Mouse (Mus musculus): ENCODE results near the gene Ppp1r37.

Ppp1r37 gene

GRCm38 (mm10) chr7:19569647-19570046 lies 6.8 kb upstream of the Ppp1r37 start:
- no peak for DNase-seq (ENCODE audit: low read depth)

DNA sequence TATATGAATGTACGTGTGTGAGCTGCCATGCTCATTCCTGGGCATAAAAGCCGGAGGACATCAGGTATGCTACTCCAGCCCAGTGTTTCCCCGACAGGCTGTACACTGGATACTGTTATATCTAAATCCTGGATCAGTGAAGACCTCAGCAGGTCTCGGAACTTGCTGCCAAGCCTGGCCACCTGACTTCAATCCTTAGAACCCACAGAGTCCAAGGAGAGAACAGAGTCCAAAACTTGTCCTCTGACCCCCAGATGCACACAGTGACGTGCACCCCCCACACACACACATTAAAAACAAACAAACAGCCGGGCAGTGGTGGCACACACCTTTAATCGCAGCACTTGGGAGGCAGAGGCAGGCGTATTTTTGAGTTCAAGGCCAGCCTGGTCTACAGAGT lies 4.5 kb upstream of the Ppp1r37 start:
- no peak for DNase-seq (ENCODE audit: low read depth)

DNA sequence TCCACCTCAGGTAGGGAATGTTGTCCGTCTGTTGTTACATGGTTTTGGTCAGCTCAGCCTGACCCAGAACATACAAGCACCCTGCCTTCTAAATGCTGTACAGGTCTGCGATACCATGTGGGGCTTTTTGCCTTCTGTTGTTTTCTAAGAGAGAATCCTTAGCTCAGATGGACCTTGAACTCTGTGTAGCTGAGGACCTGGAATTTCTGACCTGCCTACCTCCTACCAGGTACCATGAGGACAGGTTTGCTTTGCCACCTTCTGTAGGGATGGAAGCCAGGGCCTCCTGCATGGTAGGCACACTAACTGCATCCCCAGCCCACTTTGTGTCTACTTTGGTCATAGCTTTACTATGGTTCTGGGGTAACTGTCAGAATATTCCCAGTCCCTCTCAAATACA lies 2.9 kb upstream of the Ppp1r37 start:
- no peak for DNase-seq (ENCODE audit: low read depth)

- DNase-seq (ENCODE audit: low read depth), result no peak
Measured at GRCm38 (mm10) chr7:19564455-19564854, 1.6 kb upstream of the Ppp1r37 start.

DNA sequence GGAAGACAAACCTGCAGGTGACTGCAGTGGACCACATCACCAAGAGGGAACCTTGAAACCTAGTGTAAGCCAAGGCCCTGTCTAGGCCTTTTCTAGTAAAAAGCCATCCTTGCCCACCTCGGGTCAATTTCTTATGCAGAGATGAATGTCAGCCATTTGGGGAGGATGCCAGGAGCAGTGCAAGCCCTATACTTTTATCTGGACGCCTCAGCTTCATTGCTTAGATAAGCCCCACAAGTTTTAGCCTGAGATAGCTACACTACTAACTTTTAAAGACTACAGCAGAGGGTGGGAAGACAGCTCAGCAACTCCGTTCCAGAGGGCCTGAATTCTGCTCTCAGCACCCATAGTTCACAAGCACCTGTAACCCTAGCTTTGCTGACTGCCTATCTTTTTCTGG lies 1.0 kb upstream of the Ppp1r37 start:
- DNase-seq (ENCODE audit: low read depth), result peak; percentile 83

DNA sequence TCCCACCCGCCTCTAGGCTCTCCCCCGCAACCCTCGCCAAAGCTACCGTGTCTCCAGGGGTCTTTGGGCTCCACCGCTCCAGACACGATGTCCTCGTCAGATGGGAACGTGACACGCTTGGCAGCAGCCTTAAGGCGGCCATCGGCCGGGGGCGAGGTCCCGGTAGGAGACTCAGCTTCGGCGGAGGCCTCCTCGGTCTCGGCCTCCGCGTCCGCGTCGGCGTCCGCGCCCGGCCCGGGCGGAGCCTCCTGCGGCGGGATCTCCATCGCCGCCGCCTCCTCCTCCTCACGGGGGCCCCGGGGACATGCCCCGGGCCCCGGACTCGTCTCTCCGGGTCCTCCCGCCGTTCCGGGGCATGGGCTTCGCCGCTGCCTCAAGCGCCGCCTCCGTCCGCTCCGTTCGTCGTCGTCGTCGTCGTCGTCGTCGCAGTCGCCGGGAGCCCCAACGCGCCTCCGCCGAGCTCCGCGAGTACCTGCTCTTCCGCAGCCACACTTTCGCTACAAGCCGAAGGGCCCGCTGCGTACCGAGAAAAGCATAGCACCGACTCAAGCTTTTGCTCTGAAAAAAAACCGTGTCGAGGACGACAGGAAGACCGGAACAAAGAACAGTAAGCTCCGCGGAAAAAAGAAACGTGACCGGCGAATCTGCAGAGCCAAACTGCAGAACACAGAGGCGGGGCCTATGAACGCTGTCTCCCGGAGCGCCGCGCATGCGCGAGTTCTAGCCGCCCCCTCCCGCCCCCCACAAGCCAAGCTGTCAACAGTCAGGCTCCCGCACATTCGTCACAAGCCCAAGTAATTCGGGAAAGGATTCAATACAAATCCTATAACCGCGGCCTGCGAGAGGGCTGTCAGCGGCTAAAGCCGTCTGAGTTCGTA lies 872 bp downstream of the Ppp1r37 start:
- peak; percentile 90 for DNase-seq (ENCODE audit: low read depth)

- DNase-seq (ENCODE audit: low read depth), result no peak
Measured at GRCm38 (mm10) chr7:19561431-19561764, 1.5 kb downstream of the Ppp1r37 start.

GRCm38 (mm10) chr7:19560491-19561260 lies 2.2 kb downstream of the Ppp1r37 start:
- no peak for DNase-seq (ENCODE audit: low read depth)

DNA sequence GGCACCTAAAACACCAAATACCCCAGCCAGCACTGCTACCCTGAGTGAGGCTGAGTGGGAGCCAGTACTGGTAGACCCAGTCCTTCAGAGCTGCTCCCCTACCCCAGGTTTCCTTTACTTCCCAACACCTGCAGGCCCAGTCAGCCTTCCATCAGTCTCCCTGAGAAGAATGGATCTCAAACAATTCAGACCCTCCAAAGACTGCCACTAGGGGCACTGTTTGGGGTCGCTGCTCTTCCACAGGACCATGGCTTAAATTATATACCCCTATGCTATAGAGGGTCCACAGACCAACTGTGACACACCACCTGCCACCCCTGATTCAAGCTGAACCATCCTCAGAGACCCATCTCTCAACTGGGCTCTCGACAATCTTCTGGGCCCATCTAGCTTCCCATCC lies 3.9 kb downstream of the Ppp1r37 start:
- no peak for DNase-seq (ENCODE audit: low read depth)

- no peak for DNase-seq (ENCODE audit: low read depth)
Measured at GRCm38 (mm10) chr7:19557982-19558900, 4.6 kb downstream of the Ppp1r37 start.

- DNase-seq (ENCODE audit: low read depth), result no peak
Measured at GRCm38 (mm10) chr7:19557086-19557485, 5.8 kb downstream of the Ppp1r37 start.

GRCm38 (mm10) chr7:19554168-19554567 lies 8.7 kb downstream of the Ppp1r37 start:
- DNase-seq (ENCODE audit: low read depth), result no peak

- DNase-seq (ENCODE audit: low read depth), result no peak
Measured at GRCm38 (mm10) chr7:19552443-19552842, 10.4 kb downstream of the Ppp1r37 start.

GRCm38 (mm10) chr7:19551634-19552033 lies 11.2 kb downstream of the Ppp1r37 start:
- DNase-seq (ENCODE audit: low read depth), result no peak

- DNase-seq (ENCODE audit: low read depth), result no peak
Measured at GRCm38 (mm10) chr7:19549394-19549793, 13.5 kb downstream of the Ppp1r37 start.

DNA sequence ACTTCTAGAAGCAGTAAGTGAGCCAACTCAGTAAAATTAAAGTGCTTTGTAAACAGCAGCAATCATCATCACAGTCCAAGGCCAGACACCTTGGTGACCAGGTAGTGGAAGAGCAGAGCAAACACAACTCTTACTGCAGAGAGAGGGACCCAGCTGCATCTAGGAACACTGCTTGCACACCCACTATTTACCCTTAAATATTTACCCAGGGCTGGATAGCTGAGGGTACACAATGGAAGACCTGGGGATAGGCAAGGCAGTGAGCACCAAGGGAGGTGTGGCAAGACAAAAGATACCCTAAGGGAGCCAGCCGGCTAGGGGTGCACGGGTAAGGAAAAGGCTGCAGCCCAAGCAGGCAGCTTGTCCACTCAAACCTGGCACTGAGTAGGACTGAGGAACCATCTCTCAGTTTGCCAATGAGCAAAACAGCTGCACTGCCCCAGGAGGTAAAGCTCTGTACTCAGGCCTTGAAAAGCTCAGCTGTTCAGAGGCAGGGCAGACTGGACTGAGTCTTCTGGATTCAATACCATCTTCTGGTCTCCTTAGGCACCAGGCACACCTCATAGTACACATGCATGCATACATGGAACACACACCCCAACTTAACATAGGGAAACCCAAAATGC lies 15.4 kb downstream of the Ppp1r37 start:
- no peak for DNase-seq (ENCODE audit: low read depth)

GRCm38 (mm10) chr7:19546007-19546406 lies 16.9 kb downstream of the Ppp1r37 start:
- DNase-seq (ENCODE audit: low read depth), result no peak

- DNase-seq (ENCODE audit: low read depth), result no peak
Measured at GRCm38 (mm10) chr7:19543584-19543983, 19.3 kb downstream of the Ppp1r37 start.

GRCm38 (mm10) chr7:19542155-19542691 lies 20.7 kb downstream of the Ppp1r37 start:
- DNase-seq (ENCODE audit: low read depth), result no peak

DNA sequence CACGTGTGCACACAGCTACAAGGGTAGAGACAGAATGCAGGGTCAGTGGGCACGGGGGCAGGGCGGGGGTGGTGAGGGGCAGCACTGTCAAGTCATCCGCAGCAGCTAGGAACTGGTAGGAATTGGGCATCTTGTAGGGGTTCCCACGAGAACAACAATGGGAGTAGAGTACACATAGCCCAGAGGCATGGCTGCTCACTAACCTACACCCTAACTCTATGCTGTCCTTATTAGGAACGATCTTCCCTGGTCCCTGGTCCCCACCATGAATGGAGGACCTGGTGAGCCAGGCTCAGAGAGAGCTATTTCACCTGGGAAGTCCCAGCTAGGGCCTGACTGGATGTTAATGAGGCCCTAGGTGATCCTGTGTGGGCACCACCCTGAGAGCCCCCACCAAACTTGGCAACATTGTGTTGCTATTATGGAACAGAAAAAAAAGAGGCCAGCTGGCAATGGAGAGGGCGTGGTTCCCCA lies 21.2 kb downstream of the Ppp1r37 start:
- DNase-seq (ENCODE audit: low read depth), result no peak

Measured in c-Kit-positive CD71-positive TER-119-negative erythroid progenitor cells, embryonic 14.5 days (primary cell).